Mouse (Mus musculus) left cerebral cortex, adult 8-10 months (tissue): ENCODE data around the gene Gli3. TPM values are rescaled to one million over a fixed set of nuclear protein-coding genes. Genes with fewer than 3 reads are reported as not detected.
A peak's percentile ranks its signal among the peaks of the same experiment; 100 is the strongest.

ENCODE experiments used
- DNase-seq, 2 experiments: peaks; one replicate each; pipeline ENCODE4 v3.0.0; 2022; ENCODE audit warnings: low spot score in 2 of 2
- total RNA-seq, 4 experiments: library from RNA; stranded (reverse); gene quantifications; 2 replicates each; pipeline ENCODE4 v1.2.4; 2022

The Gli3 gene
- total RNA-seq, 4 experiments from 2014 or later, result 9.1 to 11.9 (median 11.7) TPM

DNA sequence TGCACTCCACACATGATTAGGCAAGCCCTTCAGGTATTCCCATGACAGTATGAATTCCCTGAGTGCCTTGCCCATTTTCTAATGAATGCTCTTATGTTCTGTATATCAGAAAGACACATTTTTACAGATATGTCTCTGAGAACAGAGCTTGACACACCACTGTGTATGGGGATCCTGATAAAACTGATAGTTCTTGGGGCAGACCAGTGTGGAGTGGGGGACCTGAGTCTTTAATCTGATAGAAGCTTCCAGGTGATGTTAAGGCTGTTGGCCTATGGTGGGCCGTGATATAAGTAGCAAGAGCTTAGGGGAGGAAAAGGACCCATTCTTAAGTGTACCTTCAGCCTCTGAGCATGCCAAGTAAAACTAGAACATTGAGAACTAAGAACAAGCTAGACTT is 178.5 kb downstream of the Gli3 start:
- DNase-seq, result no peak

DNA sequence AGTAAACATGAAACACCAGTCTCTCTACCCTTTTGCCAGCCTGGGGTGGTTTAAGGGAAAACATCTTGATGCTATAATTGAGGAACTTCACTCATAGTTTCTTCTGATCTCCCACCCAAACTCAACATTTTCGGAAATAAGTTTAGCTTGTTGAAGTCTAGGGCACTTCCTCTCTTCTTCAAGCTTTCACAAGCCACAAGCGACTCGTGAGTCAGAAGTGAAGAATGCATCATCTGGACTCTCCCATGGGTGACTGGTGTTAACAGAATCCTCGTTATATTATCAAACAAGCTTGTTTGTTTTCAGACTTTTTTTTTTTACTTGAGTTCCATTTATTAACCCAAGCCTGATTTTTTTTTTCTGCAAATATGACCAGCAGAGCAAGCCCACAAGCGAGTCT is 197.5 kb downstream of the Gli3 start:
- no peak for DNase-seq

DNA sequence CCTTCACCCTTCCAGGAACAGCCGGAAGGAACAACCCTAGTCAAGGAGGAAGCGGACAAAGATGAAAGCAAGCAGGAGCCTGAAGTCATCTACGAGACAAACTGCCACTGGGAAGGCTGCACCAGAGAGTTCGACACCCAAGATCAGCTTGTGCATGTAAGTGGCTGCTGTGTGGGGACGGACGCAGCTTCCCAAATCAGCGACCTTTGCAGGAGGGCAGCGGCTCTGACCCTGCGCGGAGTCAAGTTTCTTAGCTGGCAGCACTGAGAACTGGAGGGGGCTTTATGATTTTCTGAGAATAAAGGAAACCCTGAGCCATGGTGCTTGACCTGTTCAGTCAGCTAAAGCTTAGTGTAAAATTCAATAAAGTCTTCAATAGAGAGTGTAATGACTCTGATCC is 199.3 kb downstream of the Gli3 start:
- DNase-seq, result no peak

DNA sequence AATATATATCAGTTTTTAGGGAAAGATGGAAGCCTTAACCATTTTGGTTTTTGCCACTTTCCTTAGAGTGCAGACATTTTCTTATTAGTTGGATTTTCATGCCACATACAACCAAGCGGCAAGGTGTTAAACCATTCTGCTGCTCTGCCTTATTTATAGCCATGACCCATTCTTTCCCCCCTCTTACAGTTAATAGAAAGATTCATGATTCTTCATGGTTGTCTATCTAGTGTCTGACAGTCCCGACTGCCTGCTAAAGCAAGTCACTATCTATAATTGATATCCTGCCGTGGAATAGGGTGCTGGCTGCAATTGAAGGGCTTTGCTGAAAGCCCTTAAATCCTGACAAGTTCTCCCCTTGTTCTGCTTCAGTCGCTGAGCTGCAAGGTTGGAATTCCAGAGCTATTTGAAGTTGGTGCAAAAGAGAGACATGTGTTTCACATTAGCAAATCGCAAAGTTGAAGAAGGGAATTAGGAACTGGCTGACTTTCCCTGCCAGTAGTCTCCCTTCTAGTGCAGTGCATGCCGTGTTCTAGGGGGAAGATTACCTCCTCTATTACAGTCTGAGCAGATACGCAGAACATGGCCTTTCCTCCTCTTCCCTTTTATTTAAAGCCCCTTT is 201.7 kb downstream of the Gli3 start:
- DNase-seq, result no peak

DNA sequence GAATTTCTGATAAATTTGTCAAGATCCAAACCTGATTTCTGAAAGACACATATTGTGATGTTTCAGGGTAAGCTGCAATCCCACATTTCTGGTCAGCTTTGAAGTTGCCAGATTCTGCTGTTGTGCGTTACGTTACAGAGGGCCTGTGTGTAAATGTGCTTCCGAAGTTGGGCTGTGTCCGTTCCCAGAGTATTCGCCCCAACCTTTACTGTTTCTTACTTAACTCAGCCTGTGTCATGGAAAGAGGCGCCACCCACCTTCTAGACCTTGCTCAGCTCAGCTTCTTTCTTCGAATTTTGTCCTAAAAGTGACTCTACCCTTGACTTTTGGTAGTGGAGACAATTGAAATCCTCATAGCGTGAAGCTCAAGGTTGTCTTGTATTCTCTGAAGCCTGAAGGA is 202.5 kb downstream of the Gli3 start:
- DNase-seq, result no peak

DNA sequence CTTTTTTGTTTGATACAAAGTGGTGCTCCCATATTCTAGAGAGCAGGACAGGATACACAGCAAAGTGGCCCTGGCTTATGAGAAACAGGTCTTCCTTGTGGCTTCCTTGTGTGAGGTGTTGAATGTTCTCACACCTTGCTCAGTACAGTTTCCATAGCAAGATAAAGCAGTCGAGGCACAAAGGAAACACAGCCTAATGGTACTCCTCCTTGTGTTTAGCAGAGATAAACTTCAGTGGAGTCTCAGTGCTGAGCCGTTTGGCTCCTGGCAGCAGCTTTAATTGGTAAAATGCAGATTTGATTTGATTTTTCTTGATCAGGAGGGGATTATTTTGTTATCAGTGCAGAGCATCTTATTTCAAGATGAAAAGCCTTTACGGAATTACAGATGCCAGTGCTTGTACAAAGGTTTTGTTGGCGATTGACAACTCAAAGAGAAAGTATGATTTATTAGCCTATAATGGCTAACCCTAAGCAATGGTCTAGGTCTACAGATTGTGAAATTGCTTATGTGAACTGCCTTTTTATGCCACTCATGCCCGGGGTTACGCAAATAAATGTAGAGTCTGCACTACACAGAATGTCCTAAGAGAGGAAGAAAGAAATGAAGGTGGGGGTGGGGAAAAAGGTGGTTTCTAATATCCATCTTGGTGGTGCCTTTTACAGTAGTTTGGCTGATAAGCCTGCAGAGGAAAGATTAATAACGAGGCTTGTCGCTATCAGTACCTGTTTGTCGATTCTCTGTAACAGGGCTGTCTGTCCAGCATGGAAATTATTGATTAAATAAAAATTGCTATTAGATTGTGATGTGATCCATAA is 207.3 kb downstream of the Gli3 start:
- no peak for DNase-seq

DNA sequence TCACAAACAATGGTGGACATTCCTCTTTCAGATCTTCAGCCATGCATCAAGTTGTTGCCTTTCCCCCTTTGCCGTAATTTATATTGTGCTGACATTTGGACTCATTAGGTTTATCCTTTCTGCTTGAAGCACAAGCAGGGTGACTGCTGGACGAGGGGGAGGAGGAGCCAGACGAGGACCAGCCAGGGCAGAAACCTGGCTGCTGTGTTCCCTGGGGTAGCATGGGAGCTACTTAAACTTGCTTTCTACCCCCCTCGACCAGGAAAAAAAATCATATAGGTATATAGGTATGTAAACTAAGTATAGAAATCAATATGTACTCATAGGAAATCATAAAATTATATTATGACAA is 207.9 kb downstream of the Gli3 start:
- DNase-seq, result no peak

DNA sequence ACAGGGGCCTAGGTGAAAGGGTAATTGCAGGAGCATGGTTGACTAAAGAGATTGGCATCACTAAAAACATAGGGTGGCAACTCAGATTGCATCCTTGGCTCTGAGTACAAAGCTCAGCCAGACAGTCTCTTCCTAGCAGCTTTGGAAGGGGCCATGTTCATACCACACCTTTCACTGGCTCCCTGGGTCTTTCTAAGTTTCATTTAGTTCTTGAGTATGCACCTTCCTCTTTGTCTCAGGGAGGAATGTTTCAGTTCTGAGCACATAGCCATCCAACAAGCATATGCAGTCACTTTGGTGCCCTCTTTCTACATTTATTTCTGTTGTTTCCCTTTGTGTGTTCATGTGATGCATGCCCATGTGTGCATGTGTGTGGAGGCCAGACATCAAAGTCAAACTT is 212.4 kb downstream of the Gli3 start:
- no peak for DNase-seq

DNA sequence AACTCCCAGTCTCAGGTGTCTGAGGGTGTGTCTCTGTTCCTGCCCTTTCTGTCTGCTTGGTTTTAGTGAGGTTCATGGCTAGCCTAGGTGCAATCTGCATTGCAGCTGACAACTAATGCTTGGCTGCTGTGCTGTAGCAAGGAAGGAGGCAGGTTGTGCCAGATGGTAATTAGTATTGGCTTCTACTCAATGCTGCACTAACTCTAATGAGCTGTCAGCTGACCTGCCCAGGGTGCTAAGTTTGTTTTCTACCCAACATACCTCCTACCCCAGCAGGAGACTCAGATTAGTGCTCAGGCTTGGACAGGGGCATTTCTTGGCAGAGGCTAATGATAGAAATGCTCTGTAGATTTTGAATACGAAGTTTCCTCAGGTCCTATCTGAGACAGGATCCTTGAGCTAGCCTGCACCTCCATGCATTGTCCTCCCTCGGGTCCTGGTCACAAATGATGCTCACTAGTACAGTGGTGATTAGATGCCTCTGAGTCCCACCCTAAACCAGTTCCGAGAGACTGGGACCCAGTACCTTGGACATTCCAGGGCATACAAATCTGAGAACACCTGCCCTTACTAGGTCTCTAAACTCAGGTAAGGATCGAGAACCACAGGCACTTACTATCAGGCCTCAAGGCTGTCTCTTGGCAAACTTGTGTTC is 214.2 kb downstream of the Gli3 start:
- peak in 1 of 2 experiments; percentile 20 for DNase-seq

DNA sequence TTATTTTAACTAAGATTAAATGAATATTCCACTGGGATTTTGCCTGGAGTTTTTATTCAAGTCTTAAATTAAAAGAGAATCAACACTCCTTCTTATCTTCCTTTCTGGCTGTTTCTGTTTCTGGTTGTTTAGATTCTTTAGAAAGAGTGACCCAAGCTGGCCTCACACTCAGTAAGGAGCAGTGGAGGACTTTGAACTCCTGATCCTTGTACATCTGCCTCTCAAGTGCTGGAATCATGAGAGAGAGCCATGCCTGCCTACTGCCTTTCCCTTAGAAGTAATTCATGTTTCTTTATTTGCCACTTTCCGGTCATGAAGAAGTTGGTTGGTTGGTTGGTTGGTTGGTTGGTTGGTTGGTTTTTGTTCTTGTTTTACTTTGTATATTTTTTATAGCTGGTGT is 218.5 kb downstream of the Gli3 start:
- DNase-seq, result no peak

DNA sequence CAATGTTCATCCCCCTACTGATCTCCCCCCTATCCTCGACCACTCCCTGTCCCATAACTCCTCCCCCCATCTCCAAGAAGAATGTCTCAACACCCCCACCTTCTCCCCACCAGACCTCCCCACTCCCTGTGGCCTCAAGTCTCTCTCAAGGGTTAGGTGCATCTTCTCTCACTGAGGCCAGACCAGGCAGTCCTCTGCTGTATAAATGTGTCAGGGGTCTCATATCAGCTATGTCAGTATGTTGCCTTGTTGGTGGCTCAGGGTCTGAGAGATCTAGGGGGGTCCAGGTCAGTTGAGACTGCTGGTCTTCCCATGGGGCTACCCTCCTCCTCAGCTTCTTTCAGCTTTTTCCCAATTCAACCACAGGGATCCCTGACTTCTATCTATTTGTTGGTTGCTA is 220.0 kb downstream of the Gli3 start:
- no peak for DNase-seq

DNA sequence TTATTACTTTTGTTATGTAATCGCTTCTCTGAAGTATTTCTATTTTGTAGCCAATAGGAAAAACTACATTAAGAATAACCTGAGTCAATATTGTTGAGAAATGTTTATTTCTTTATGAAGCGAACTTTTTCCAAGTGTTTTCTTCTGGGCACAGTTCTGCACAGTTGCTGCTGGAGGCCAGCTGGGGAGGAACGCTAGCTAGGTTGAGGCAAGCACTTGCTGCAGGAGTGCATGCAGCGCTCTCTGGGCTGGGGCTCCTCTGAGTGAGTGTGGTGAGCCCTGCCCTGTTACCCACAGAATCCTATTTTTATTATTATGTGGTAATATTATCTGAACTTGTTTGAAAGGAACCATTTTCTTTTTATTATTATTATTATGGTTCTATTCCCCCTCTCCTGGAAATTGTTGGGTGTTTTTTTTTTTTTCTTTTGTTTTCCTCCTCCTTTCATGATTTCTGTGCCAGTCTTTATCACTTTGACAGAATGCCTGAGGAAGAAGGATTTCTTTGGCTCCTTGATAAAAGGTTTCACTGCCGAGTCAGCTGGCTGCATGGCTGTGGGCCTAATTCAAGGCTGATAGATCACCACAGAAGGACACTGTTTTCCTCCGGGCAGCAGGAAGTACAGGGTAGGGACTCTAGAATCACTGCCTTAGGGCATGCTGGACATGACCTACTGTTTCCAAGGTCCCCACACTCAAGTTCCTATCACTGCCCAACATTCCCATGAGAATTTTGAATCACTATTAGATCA is 225.2 kb downstream of the Gli3 start:
- DNase-seq, result no peak

DNA sequence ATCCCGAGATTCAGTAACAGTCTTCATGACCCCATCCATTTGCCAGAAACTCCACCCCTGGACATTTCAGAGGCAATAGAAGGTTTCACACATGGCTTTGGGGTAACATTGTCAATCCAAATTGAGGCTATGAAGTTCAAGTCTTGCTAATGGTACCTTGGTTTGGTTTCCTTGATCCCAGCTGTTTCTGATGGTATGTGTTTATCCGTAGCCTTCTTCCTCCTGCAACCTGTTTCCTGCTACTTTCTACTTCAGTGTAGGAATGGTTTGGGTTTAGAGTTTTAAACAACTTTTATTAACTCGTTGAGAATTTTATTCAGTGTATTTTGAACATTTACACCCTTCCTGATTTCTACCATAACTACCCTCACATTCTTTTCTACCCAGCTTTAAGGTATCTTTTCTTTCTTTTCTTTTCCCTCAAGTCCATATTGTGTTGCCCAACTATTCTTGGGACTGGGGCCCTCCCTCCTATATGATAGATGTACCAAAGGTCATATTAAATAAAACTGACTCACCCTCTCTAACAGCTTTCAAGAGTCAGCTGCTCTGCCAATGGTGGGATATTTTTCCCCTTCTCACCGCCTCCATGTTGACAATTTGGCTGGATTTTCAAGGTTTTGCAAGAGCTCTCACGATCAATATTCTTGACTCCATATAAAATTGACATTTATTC is 225.9 kb downstream of the Gli3 start:
- DNase-seq, result no peak

DNA sequence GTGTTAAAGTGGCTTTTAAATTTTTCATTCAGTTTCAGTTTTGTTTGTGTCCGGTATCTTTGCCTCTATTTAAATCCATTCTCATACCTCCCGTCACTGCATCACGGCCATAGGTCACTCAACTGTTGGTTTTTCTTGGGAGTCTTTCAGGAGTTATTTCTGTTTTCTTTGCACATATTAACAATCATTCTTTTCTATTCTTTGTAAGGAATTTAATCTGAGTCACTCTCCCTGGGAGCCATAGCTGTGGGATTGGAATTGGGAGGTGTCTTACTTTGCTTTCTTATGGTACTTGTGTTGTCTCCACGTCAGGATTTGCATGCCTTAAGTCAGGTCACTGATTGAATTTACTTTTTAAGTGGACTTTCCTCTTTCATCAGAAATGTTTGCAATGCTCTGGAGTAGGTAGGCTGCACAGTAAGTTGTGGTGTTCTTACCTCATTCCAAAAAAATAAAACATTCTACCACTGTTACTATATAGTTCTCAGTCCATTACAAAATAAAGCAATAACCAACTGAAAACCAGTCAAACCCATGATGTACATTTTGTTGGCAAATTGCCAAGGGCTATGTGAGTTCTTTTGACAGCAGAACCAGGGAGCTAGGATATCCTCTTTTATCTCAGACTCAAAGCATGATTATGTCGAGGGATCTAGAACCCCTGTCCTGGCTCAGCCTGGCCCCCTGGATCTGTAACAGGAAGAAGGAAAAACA is 228.9 kb downstream of the Gli3 start:
- no peak for DNase-seq

DNA sequence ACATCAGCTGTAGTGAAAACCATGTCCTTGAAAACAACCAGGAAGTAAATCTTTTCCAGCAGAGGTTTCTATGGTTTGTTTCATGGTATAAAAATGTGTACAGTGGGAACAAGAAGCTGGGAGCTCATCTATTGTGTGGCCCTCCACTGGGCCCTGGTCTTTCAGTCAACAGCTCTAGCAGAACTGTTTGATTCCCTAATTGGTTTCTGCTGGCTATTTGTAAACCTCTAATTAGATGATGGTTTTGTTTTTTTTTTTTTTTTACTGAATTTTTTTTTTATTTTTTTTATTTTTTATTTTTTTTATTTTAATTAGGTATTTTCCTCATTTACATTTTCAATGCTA is 229.4 kb downstream of the Gli3 start:
- no peak for DNase-seq

DNA sequence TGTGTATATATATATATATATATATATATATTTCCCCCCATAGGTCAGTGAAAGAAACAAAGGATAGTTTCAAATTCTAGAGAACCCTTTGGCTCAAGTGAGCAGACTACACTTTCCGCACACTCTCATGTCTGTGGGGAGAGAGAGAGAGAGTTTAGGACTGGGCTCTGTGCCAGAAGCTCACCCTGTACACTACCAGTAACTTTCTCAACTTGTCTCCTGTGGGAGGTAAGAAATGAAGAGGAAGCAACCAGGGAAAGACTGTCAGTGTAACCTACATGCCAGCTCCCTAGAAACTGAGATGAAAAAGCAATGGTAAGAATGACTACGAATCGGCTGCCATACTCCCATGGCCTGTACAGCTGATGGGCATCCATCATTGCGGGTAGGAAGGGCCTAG is 235.2 kb downstream of the Gli3 start:
- DNase-seq, result no peak

DNA sequence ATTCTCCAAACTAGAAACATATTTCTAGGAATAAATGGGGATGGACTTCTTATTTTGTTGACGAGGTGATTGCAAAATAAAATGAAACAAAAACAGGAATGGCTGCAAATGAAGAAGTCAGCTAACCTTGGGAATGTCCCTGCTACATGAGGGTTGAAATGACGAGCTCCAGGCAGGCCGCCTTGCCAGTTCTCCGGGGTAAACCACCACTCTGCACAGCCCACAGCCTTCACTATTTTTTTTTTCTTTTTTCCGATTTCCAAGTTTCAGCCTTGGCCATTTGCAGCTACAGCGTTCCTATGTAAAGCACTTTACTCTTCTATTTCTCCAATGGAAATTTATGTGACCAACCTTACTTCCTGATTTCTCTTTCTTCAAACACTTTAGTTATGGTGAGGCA is 236.1 kb downstream of the Gli3 start:
- no peak for DNase-seq

DNA sequence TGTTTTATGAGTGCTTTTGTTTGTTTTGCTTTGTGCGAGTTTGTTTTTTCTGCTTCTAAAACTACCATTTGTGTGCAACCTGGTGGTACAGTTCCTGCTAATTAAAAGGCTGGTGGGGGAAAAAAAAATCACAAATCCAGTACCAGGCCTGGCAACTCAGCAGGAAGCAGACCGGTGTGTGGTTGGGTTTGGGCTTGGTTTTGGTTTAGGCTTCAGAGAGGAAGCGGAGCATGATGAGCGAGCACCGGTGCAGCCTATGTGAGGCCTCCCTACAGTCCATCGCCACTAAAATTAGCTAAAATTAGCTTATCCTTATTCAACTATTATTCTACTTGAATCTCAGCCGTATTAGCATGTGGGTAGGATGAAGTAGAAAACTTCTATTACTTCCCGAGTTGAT is 241.6 kb downstream of the Gli3 start:
- no peak for DNase-seq

DNA sequence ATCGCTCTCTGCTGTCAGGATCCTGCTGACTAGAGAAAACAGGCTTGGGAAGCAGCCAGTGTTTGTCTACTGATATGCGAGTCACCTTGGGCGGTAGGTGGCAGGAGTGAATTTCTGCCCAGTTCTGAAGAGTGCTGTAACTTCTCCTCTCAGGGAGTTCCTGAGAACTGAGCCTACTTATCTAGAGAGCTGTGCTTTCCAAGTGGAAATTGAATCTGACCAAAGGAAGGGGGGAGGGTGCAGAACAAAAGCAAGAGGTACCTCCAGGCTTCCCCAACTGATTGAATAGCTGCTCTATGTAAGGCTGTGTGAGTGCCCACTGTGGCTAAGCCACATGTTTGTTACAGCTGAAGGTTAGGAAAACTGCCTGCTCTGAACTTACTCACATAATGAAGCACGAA is 244.4 kb downstream of the Gli3 start:
- DNase-seq, result no peak

DNA sequence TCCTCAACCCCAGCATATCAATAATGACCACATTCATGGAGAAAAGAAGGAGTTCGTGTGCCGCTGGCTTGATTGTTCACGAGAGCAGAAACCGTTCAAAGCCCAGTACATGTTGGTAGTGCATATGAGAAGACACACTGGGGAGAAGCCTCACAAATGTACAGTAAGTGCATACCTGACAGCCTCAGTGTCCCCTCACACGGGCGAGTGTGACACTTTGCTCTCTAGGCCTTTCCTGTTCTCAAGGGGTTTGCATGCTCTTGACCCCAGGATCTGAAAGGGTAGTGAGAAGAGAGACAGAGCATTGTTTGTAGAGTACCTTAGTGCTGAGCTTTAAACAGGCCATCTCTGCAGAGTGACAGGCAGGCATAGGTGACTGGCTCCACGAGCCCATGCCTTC is 250.5 kb downstream of the Gli3 start:
- no peak for DNase-seq

DNA sequence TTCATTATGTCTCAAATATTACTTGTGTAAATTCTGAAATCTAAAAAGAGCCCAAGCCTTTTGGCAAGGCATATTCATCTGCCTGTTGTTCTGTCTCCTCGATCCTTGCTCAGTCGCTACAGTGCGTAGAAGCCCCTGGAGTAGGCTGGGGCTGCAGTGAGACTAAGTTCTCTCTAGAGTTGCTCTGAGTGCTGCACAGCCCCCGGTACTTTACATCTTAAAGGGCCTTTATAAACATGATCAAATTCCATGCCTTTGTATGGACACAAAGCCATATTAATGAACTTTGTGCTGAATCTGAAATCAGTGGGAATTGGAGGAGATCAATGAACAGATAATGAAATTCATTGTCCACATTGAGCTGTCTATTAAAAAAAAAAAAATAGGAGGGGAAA is 251.3 kb downstream of the Gli3 start:
- no peak for DNase-seq
